Mouse (Mus musculus): ENCODE measurements around the gene Atp11a.

GRCm38 (mm10) chr8:12896494-12897373 is 139.9 kb downstream of the Atp11a start:
- no peak for TF ChIP-seq GATA1 (IDR thresholded peaks at IDR 0.05; ENCODE audit: low read length)
- TF ChIP-seq TAL1 (IDR thresholded peaks at IDR 0.05; ENCODE audit: low read length), result no peak

Data from erythroblast, embryonic 14.5 days (primary cell).